Mouse (Mus musculus): ENCODE measurements at regions not wholly inside any gene's neighbourhood (a gene's known extent, or its start where the extent isn't known, plus 50 kb on each side); places are given as distances from the start of the nearest gene placed in this dataset.

- Histone ChIP-seq H3K4me1 (ENCODE audit: control insufficient read depth) (no peaks in the 10 kb centered on the region), H3K27me3 (ENCODE audit: control insufficient read depth) (no peaks in the 10 kb centered on the region), H3K4me3 (replicated peaks) (no peak overlapping the region), H3K9me3 (ENCODE audit: control insufficient read depth, low read length) (no peaks in the 10 kb centered on the region), H3K36me3 (ENCODE audit: control insufficient read depth) (no peaks in the 10 kb centered on the region)
- TF ChIP-seq TAL1 (IDR thresholded peaks at IDR 0.05; ENCODE audit: low read length) (no peak), GATA1 (IDR thresholded peaks at IDR 0.05; ENCODE audit: low read length) (no peak)
These were observed 216.3 kb downstream of the Tmem161b start for GRCm38 (mm10) chr13:84438444-84438766.

- TF ChIP-seq TAL1 (IDR thresholded peaks at IDR 0.05; ENCODE audit: low read length) = no peak
- TF ChIP-seq GATA1 (IDR thresholded peaks at IDR 0.05; ENCODE audit: low read length) = no peak
These were observed 226.4 kb downstream of the Tmem161b start for GRCm38 (mm10) chr13:84448514-84448913.

GRCm38 (mm10) chr13:84449001-84449551, 227.0 kb downstream of the Tmem161b start:
- H3K36me3 ChIP-seq (ENCODE audit: control insufficient read depth) = no peaks in the 10 kb centered on the region
- no peaks in the 10 kb centered on the region for H3K27me3 ChIP-seq (ENCODE audit: control insufficient read depth)
- H3K4me3 ChIP-seq (replicated peaks) = no peak overlapping the region
- no peak for TF ChIP-seq GATA1 (IDR thresholded peaks at IDR 0.05; ENCODE audit: low read length)
- TF ChIP-seq TAL1 (IDR thresholded peaks at IDR 0.05; ENCODE audit: low read length) = no peak
- no peaks in the 10 kb centered on the region for H3K4me1 ChIP-seq (ENCODE audit: control insufficient read depth)
- no peaks in the 10 kb centered on the region for H3K9me3 ChIP-seq (ENCODE audit: control insufficient read depth, low read length)

More at GRCm38 (mm10) chr13:84448514-84448913, 226.4 kb downstream of the Tmem161b start:
- no peaks in the 10 kb centered on the region for H3K4me1 ChIP-seq (ENCODE audit: control insufficient read depth)
- H3K27me3 ChIP-seq (ENCODE audit: control insufficient read depth) = no peaks in the 10 kb centered on the region
- H3K4me3 ChIP-seq (replicated peaks) = no peak overlapping the region
- H3K36me3 ChIP-seq (ENCODE audit: control insufficient read depth) = no peaks in the 10 kb centered on the region
- no peaks in the 10 kb centered on the region for H3K9me3 ChIP-seq (ENCODE audit: control insufficient read depth, low read length)
